Mouse (Mus musculus): ENCODE data around the gene Grip1.

Grip1 gene

DNA sequence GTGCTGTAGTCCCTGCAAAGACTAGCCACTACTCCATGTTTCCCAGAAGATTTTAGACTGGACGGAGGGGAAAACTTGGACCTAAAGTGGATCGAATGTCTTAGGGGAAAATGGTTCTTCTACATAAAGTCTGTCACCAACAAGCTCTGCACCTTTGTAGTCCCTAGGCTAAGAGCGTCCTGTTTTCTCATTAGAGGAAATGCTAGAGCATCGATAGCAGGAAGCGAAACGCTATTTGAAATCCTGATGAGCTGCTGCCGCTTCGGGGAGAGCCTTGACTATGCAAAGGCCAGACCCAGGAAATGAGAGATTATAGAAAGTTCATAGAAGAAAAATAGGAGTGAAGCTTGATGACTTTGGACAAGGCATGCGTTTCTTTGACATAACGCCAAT lies 671.8 kb downstream of the Grip1 start:
- in situ Hi-C loops (cut with MboI, MseI) = loop anchor here (10.0 kb wide), 1 partner anchor 321 kb away; no protein-coding TSS in a partner anchor

DNA sequence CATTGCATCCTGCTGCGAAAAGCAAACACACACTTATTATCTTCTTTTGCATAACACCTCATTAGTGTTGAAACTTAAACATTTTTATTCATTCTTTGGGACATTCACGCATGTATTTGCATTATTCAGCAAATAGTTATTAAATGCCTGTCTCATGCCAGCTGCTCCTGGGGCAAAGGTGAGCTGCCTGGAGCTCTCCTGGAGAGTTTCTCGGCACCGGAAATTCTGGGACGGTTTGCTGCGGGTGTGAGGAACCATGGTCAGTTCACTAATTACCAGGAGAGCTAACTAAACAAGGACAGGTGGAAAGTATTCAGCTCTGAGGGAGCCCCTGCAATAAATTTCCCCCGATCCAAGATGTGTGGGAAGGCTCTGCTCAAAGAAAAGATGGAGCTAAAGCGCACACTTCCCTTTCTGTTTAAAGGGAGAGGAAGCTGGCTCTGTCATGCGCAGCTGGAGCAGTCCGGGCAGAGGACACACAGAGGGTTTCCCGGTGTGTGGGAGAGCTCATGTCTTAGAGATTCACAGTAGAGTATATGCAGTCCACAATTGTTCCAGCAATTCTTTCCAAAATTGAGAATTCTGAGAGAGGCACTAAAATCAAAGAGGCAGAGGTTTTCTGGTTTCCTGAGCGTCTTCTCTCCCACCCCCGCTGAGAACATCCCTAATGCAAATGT lies 675.1 kb downstream of the Grip1 start:
- in situ Hi-C loops (cut with MboI, MseI) = loop anchor here (10.0 kb wide), 1 partner anchor 324 kb away; no protein-coding TSS in a partner anchor

DNA sequence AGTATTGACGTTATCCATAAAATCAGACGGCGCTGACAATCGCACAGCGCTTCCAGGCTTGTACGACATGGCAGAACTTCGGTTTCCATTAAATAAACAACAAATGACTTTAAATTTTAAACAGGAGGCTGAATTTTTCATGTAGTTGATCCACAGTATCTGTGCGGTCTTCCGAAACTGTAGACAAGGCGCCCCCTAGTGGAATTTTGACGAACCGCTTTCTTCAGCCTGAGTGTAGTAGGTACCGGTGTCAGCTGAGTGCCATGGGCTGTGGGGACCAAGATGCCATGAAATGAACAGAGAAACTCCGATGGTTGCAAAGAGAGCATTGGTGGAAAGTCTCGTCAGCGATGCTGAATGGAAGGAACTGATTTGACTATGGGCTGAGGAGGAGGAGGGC lies 677.0 kb downstream of the Grip1 start:
- in situ Hi-C loops (cut with MboI, MseI) = no loop called here

DNA sequence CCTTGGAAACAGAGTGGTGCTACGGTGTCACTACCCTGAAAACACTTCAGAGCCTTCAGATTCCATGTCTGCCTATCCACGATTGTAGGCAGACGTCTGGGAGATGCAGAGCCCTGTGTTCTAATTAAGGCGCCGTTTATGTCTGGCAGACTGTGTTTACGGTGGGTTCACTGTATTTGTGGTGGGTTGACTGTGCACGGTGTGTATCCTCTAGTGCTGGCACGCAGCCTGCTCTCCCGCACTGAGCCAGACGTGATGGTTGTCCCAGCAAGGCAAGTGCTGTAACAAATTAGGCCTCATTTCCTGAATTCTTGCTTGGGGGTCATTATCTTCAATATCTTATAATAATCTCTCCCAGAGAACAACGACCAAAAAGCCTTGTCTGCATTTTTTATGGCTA lies 680.1 kb downstream of the Grip1 start:
- in situ Hi-C loops (cut with MboI, MseI) = no loop called here

DNA sequence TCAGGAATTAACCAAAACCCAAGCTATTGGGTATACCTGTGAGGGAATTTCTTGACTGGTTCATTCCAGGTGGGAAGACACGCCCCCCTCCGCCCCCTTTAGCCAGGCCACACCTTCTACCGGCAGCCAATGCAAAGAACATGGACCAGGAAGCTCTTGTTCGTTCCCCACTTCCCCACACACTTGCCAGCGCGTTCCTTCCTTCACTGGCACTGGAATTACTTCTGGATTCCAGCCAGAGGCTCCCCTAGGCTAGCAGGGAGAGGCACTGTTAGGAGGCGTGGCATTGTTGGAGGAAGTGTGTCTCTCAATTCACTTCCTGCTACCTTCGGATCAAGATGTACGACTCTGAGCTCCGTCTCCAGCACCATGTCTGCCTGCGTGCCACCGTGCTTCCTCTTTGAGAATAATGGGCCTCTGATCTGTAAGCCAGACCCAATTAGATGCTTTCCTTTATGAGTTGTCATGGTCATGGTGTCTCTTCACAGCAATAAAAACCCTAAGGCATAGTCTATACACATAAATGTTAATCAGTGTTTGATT lies 682.5 kb downstream of the Grip1 start:
- in situ Hi-C loops (cut with MboI, MseI) = no loop called here
